Mouse (Mus musculus): ENCODE results near the gene Sfxn4. TPM values are rescaled to one million over a fixed set of nuclear protein-coding genes. Genes with fewer than 3 reads are reported as not detected.

Gene Sfxn4
- polyA plus RNA-seq, 1 experiment from 2014 or later: 1.2 TPM

DNA sequence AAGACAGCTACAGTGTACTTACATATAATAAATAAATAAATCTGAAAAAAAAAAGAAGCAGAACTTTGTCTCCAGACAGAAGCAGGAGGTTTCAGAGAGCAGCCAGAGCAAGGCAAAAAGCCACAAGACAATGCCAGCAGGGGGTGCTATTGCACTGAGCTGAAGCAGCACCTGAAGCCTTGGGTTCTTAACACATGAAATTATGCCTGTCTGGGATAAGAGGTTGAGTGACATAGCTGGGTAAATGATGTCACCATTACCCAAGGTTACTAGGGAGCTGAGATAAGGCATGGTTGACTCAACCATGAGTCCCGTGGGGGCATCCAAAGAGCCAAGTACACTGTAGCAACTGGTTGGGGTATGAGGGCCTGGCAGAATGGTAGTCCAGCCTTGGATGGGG lies 23.5 kb downstream of the Sfxn4 start:
- H3K36me3 ChIP-seq: peaks cover 73% of the 10 kb centered on the region
- no peak overlapping the region for H3K4me3 ChIP-seq (replicated peaks)
- peaks cover 8% of the 10 kb centered on the region for H3K4me1 ChIP-seq (replicated peaks)
- H3K27ac ChIP-seq: no peak overlapping the region
- no peaks in the 10 kb centered on the region for H3K9me3 ChIP-seq (replicated peaks)
- DNase-seq: peak; percentile 69
- H3K9ac ChIP-seq: no peak overlapping the region
- H3K4me2 ChIP-seq: no peak overlapping the region
- peak; percentile 78 for ATAC-seq (ENCODE audit: low read depth)
- no peaks in the 10 kb centered on the region for H3K27me3 ChIP-seq
- WGBS (ENCODE audit: insufficient replicate concordance): 32% methylated on average over 1 of the region's 1 CpGs

DNA sequence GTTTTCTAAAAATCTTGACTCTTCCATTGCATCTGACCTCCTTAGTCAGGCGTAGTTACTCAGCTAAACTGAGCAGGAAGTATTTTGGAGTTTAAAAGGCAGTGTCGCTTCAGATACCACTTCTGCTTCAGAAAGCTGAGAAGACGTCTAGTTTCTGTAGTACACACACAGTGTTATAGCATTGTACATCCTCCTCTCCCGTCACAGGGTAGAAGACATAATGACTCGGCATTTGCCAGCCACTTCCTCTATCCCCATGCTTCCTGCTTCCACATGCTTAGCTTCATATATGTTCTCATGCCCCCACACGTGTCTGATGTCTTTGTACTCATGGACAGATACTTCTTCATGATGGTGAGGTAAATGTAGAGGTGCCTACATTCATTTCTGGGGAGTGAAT lies 42.6 kb downstream of the Sfxn4 start:
- no peaks in the 10 kb centered on the region for H3K9me3 ChIP-seq (replicated peaks)
- H3K4me2 ChIP-seq: no peak overlapping the region
- DNase-seq (no peak), ATAC-seq (ENCODE audit: low read depth) (no peak; the same call in 1 of the 2 replicates)
- peaks cover 13% of the 10 kb centered on the region for H3K4me1 ChIP-seq (replicated peaks)
- WGBS (ENCODE audit: insufficient replicate concordance): 56% methylated on average over 6 of the region's 6 CpGs
- H3K36me3 ChIP-seq: peaks cover 77% of the 10 kb centered on the region
- no peaks in the 10 kb centered on the region for H3K27me3 ChIP-seq
- no peak overlapping the region for H3K4me3 ChIP-seq (replicated peaks)
- H3K9ac ChIP-seq: no peak overlapping the region
- H3K27ac ChIP-seq: peak overlapping the region; percentile 29; the same call in 1 of the 2 replicates

DNA sequence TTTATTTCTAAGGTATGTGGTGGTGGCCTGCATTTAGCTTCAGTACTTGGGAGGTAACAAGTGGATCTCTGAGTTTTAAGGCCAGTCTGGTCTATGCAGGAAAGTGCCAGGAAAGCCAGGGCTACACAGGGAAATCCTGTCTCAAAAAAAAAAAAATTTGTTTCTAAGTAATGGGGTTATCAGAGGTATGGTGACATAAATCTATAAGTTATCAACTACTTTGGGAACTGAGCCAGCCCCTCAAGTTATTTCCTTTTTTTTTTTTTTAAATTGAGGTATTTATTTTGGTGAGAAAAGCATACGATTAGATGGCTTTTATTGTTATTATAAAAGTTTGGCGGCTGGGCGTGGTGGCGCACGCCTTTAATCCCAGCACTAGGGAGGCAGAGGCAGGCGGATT lies 48.1 kb downstream of the Sfxn4 start:
- no peak for DNase-seq
- Histone ChIP-seq H3K27me3 (no peaks in the 10 kb centered on the region), H3K4me1 (replicated peaks) (peaks cover 48% of the 10 kb centered on the region), H3K9ac (no peak overlapping the region), H3K9me3 (replicated peaks) (no peaks in the 10 kb centered on the region), H3K36me3 (peaks cover 34% of the 10 kb centered on the region), H3K4me2 (0 out of 2 replicates have a peak overlapping the region, but pooled peaks have one; percentile 73), H3K4me3 (replicated peaks) (no peak overlapping the region), H3K27ac (no peak overlapping the region)
- 90% methylated on average over 6 of the region's 6 CpGs for WGBS (ENCODE audit: insufficient replicate concordance)
- ATAC-seq (ENCODE audit: low read depth): no peak

DNA sequence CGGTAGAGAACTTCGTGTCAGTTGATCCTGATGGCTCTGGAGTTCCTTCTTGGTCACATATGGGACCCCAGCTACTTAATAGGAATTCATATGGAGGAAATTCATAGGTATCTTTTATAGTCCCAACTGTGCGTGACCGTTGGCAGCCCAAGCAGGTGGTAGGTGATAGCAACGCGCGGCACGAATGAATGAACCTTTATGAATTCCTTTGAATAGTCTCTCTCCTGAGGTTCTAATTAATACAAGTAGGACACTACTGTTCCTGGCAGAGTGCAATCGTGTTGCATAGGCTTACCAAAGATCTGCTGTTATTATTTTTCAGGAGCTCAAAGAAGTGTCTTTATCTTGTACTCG lies 49.3 kb downstream of the Sfxn4 start:
- DNase-seq (no peak), ATAC-seq (ENCODE audit: low read depth) (no peak; the same call in 1 of the 2 replicates)
- Histone ChIP-seq H3K4me2 (peak overlapping the region; percentile 73), H3K4me3 (replicated peaks) (peak overlapping the region; percentile 82), H3K27ac (peak overlapping the region; percentile 89), H3K27me3 (no peaks in the 10 kb centered on the region), H3K9me3 (replicated peaks) (no peaks in the 10 kb centered on the region), H3K9ac (peak overlapping the region; percentile 90), H3K36me3 (peaks cover 25% of the 10 kb centered on the region), H3K4me1 (replicated peaks) (peaks cover 50% of the 10 kb centered on the region)
- WGBS (ENCODE audit: insufficient replicate concordance): 8% methylated on average over 10 of the region's 10 CpGs

DNA sequence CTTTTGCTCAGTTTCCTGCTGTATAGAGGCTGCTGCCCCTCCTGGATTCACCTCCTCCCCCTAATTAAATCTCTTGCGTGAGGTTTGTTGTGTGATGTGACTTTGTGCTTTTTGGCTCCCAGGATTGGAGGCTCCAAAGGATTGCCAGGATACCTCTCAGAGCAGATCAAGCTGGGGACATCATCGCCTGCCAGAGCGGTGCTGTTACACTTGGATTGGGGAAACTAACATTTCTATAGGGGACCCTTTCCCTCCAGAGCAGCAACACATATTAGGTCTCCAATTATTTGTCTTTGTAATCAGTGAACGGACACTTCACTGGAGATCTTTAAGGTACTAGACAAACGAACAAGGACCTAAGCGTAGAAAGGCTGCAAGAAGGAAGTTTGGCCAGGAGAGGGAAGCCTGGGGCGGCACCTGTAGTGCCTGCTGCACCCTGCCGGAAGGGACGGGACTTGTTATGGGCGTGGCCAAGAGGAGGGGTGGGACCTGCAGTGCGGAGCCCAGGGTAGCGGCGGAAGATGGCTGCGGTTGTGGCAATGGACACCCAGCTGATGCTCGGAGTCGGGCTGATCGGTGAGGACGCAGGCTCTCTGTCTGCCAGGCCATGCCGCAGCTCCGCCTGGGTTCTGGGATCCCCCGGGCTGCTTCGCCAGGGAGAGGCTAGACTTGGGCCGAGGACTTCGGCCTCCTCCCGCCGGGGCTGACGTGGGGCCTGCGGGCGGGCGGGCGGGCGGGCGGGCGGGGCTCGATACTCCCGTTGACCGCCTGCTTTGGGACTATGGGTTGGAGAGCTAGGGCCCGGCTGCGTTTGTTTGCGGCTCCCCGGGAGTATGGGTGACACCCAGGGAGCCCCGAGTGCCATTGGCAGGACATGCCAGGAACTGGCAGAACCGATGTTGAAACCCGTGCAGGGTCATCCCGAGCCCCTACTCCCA lies 49.9 kb downstream of the Sfxn4 start, which contains the start of gene Fam45a:
Gene Fam45a (plus strand): TSS at position 488 of the 938 bp plus-strand sequence.
- Histone ChIP-seq H3K9me3 (replicated peaks) (no peaks in the 10 kb centered on the region), H3K4me2 (peak within 1 kb of the TSS; percentile 73), H3K36me3 (peaks cover 19% of the 10 kb centered on the region), H3K4me3 (replicated peaks) (peak within 1 kb of the TSS; percentile 82), H3K27me3 (no peaks in the 10 kb centered on the region), H3K9ac (peak within 1 kb of the TSS; percentile 90), H3K27ac (peak within 1 kb of the TSS; percentile 89), H3K4me1 (replicated peaks) (peaks cover 50% of the 10 kb centered on the region)
- DNase-seq (peak; percentile 92), ATAC-seq (ENCODE audit: low read depth) (peak; percentile 99)
- WGBS (ENCODE audit: insufficient replicate concordance): 3% methylated on average over 45 of the region's 45 CpGs

DNA sequence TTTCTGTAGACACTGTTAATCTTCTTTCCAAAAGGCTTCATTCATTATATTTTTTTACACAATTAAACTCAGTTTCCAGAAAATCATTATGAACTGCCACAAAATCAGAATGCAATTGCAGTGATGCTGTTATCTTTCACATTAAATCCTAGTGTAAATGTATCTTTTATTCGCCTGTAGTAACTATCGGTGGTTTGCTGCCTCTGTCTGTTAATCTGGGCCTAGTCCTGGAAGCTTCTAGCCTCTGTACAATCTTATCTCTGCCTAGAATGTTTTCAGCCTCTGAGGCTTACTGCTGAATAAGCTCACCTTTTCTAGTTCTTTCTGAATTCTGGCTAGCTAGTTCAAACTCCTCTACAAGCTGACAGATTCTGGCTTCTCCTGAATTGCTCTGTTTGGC lies 51.4 kb downstream of the Sfxn4 start:
- Histone ChIP-seq H3K27me3 (no peaks in the 10 kb centered on the region), H3K27ac (peak overlapping the region; percentile 26; the same call in 1 of the 2 replicates), H3K4me2 (no peak overlapping the region), H3K4me3 (replicated peaks) (no peak overlapping the region), H3K4me1 (replicated peaks) (peaks cover 47% of the 10 kb centered on the region), H3K36me3 (peaks cover 6% of the 10 kb centered on the region), H3K9ac (no peak overlapping the region), H3K9me3 (replicated peaks) (no peaks in the 10 kb centered on the region)
- ATAC-seq (ENCODE audit: low read depth) (no peak), DNase-seq (peak; percentile 30)
- WGBS (ENCODE audit: insufficient replicate concordance): 22% methylated on average over 2 of the region's 2 CpGs

DNA sequence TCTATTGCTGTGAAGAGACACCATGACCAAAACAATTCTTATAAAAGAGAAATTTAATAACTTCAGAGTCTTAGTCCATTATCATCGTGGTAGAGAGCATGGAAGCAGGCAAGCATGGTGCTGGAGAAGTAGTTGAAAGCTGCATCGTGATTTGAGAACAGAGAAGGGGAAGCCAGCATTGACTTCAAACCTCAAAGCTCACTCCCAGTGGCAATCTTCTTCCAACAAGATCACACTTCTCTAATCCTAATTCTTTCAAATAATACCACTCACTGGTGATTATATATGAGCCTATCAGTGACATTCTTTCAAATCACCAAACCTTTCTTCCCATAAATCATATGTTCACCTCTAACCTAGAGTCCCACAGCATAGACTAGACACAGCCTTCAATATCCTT lies 56.4 kb downstream of the Sfxn4 start:
- Histone ChIP-seq H3K4me2 (no peak overlapping the region), H3K9ac (no peak overlapping the region), H3K4me1 (replicated peaks) (peaks cover 34% of the 10 kb centered on the region), H3K4me3 (replicated peaks) (no peak overlapping the region), H3K27ac (no peak overlapping the region), H3K27me3 (no peaks in the 10 kb centered on the region), H3K36me3 (no peaks in the 10 kb centered on the region), H3K9me3 (replicated peaks) (no peaks in the 10 kb centered on the region)
- WGBS (ENCODE audit: insufficient replicate concordance): 40% methylated on average over 2 of the region's 2 CpGs
- ATAC-seq (ENCODE audit: low read depth): no peak
- no peak for DNase-seq

DNA sequence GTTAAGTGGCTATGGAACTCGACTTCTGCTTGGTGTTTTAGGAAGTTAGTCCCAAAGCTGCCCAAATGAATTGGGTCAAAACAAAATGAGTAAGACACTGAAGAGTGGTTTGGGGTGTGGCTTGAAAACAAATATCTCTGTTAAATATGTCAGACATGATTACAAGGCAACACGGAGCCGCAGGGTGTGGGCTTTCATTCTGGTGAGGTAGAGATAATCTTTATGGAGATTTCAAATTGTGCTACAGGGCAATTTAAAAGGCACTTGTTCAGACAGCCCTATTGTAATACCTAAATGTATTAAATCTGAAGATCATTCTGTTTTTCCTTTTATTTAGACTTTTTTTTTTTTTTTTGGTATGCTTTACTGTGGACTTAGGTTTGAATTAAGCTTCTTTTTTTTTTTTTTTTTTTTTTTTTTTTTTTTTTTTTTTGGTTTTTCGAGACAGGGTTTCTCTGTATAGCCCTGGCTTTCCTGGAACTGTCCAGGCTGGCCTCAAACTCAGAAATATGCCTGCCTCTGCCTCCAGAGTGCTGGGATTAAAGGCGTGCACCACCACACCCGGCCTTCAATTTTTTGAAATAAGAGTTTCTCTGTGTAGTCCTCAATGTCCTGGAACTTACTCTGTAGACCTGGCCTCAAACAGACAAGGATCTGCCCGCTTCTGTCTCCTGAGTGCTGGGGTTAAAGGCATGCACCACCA lies 61.3 kb downstream of the Sfxn4 start:
- ATAC-seq (ENCODE audit: low read depth) (peak; percentile 91), DNase-seq (peak; percentile 73)
- Histone ChIP-seq H3K4me1 (replicated peaks) (peaks cover 53% of the 10 kb centered on the region), H3K27ac (peak overlapping the region; percentile 87), H3K27me3 (no peaks in the 10 kb centered on the region), H3K9ac (peak overlapping the region; percentile 42; the same call in 1 of the 2 replicates), H3K4me2 (peak overlapping the region; percentile 51), H3K36me3 (no peaks in the 10 kb centered on the region), H3K9me3 (replicated peaks) (no peaks in the 10 kb centered on the region), H3K4me3 (replicated peaks) (no peak overlapping the region)
- WGBS (ENCODE audit: insufficient replicate concordance): 19% methylated on average over 7 of the region's 7 CpGs

DNA sequence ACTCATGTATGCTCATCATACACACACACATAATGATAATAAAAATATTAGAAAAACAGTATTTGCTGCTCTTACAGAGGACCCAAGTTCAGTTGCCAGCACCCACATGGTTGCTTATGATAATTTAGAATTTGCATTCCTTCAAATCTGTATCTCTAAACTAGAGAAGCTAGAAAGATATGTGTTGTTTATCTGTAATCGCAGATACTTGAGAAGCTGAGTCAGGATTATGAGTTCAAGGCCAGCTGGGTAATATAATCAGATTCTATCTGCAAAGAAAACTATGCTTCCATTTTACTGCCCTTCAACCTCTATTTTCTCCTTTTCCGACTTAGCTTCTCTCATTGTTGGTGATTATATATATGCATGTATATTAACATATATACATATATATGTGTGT lies 63.9 kb downstream of the Sfxn4 start:
- DNase-seq (no peak), ATAC-seq (ENCODE audit: low read depth) (no peak)
- H3K27ac ChIP-seq: no peak overlapping the region
- H3K4me1 ChIP-seq (replicated peaks): peaks cover 55% of the 10 kb centered on the region
- no peak overlapping the region for H3K9ac ChIP-seq
- no peaks in the 10 kb centered on the region for H3K36me3 ChIP-seq
- no peak overlapping the region for H3K4me2 ChIP-seq
- no peaks in the 10 kb centered on the region for H3K27me3 ChIP-seq
- no peak overlapping the region for H3K4me3 ChIP-seq (replicated peaks)
- no peaks in the 10 kb centered on the region for H3K9me3 ChIP-seq (replicated peaks)
- WGBS (ENCODE audit: insufficient replicate concordance): 70% methylated on average over 2 of the region's 2 CpGs

DNA sequence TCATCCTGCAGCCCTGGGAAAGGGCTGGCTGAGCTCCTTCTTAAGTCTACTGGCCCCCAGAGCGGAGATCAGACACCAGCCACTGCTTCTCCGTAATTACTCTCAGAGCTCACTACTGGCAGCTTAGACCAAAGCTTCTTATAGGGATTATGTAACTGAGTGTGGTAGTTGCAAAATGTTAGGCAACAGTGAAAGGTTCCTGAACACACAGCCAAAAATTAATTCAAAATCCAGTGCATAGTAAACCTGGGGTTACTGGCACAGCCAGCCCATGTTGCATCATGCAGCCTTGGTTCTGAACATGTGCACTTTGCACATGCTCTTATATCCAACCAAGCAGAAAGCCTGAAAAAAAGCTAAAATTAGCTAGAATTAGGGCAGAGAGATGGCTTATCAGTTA lies 66.0 kb downstream of the Sfxn4 start:
- WGBS (ENCODE audit: insufficient replicate concordance): 93% methylated on average over 2 of the region's 2 CpGs
- Histone ChIP-seq H3K9me3 (replicated peaks) (no peaks in the 10 kb centered on the region), H3K9ac (0 out of 2 replicates have a peak overlapping the region, but pooled peaks have one; percentile 26), H3K4me2 (no peak overlapping the region), H3K27me3 (no peaks in the 10 kb centered on the region), H3K27ac (peak overlapping the region; percentile 45), H3K4me3 (replicated peaks) (no peak overlapping the region), H3K36me3 (no peaks in the 10 kb centered on the region), H3K4me1 (replicated peaks) (peaks cover 47% of the 10 kb centered on the region)
- DNase-seq (no peak), ATAC-seq (ENCODE audit: low read depth) (no peak)

DNA sequence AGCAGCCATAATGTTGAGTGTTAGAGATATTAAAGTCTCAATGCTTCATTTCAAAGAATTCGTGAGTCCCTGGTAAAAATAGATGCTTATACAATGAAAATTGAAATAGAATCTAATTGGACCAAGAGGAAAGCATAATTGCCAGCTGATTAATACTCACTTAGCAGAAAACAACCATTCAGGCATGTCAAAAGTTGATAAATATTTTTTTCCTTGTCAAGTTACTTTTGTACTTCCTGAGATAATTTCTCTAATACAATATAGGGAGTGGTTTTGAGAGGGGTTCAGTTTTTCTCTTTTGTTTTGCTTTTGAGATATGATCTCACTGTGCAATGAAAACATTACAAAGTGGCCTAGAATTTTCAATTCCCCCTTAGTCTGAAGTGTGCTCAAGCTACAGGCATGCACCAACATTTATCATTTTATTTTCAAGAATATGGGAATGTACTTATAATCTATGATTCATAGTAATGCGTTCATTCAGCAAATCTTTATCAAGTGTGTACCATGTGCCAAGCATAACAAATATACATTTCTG lies 68.0 kb downstream of the Sfxn4 start:
- Histone ChIP-seq H3K27ac (no peak overlapping the region), H3K36me3 (no peaks in the 10 kb centered on the region), H3K4me2 (no peak overlapping the region), H3K27me3 (no peaks in the 10 kb centered on the region), H3K9ac (no peak overlapping the region), H3K9me3 (replicated peaks) (no peaks in the 10 kb centered on the region), H3K4me3 (replicated peaks) (no peak overlapping the region), H3K4me1 (replicated peaks) (peaks cover 33% of the 10 kb centered on the region)
- DNase-seq: no peak
- ATAC-seq (ENCODE audit: low read depth): no peak
- WGBS (ENCODE audit: insufficient replicate concordance): 64% methylated on average over 2 of the region's 2 CpGs
